Mouse (Mus musculus): ENCODE results near the gene Hoxb4. TPM values are rescaled to one million over a fixed set of nuclear protein-coding genes. Genes with fewer than 3 reads are reported as not detected.

Gene Hoxb4
- polyA plus RNA-seq, 1 experiment from 2014 or later = 4.1 TPM

- Histone ChIP-seq H3K27me3 (ENCODE audit: insufficient read depth, low read length) (peaks cover 23% of the 10 kb centered on the region), H3K9me3 (ENCODE audit: low read length) (no peaks in the 10 kb centered on the region), H3K9ac (replicated peaks; ENCODE audit: low read length) (no peak overlapping the region), H3K27ac (ENCODE audit: low read length) (no peak overlapping the region), H3K4me2 (replicated peaks; ENCODE audit: low read depth, low read length) (no peak overlapping the region), H3K36me3 (ENCODE audit: insufficient read depth, low read length) (no peaks in the 10 kb centered on the region), H3K4me1 (ENCODE audit: insufficient read depth, low read length) (peaks cover 35% of the 10 kb centered on the region), H3K4me3 (ENCODE audit: low read length) (no peak overlapping the region)
- no peak for ATAC-seq (ENCODE audit: low FRiP score, low TSS enrichment)
- 63% methylated on average over 7 of the region's 7 CpGs for WGBS
Measured at GRCm38 (mm10) chr11:96369140-96369539, 51.1 kb downstream of the Hoxb4 start.

MicroRNAs within 50 kb of the gene (microRNA counts, 519-probe panel; counts per million panel counts)
- 5,339 counts per million, percentile 99 among the panel's probes with 10 or more counts for microRNA mmu-miR-10a

Small RNA genes within 50 kb of the gene (microRNA-seq; reads per million reads assigned to microRNA genes)
- 163,530 reads per million, percentile 100 among the genes with 10 or more reads in this experiment for gene Mir10a

Other genes with a start within 250 kb of the Hoxb4 start
- gene Atp5g1, start 242.6 kb upstream of the Hoxb4 start, polyA plus RNA-seq (2015; fragmentation: Nextera tagmentation; extraction: Ambion mirVana) = 745 and 801 TPM in 2 replicates
- not detected in 2 replicates for gene Calcoco2, start 206.3 kb upstream of the Hoxb4 start, polyA plus RNA-seq (2015; fragmentation: Nextera tagmentation; extraction: Ambion mirVana)
- not detected in 2 replicates for gene Ttll6, start 184.5 kb upstream of the Hoxb4 start, polyA plus RNA-seq (2015; fragmentation: Nextera tagmentation; extraction: Ambion mirVana)
- not detected in 2 replicates for gene Hoxb13, start 124.0 kb upstream of the Hoxb4 start, polyA plus RNA-seq (2015; fragmentation: Nextera tagmentation; extraction: Ambion mirVana)
- 21.5 and 24.5 TPM in 2 replicates for gene Hoxb9, start 46.8 kb upstream of the Hoxb4 start, polyA plus RNA-seq (2015; fragmentation: Nextera tagmentation; extraction: Ambion mirVana)
- 9.5 and 12.9 TPM in 2 replicates for gene Hoxb8, start 36.4 kb upstream of the Hoxb4 start, polyA plus RNA-seq (2015; fragmentation: Nextera tagmentation; extraction: Ambion mirVana)
- 60.9 and 68.3 TPM in 2 replicates for gene Hoxb7, start 31.6 kb upstream of the Hoxb4 start, polyA plus RNA-seq (2015; fragmentation: Nextera tagmentation; extraction: Ambion mirVana)
- gene Hoxb6, start 25.8 kb upstream of the Hoxb4 start, polyA plus RNA-seq (2015; fragmentation: Nextera tagmentation; extraction: Ambion mirVana) = 50.3 and 55.7 TPM in 2 replicates
- 19.2 and 24.3 TPM in 2 replicates for gene Hoxb5, start 14.9 kb upstream of the Hoxb4 start, polyA plus RNA-seq (2015; fragmentation: Nextera tagmentation; extraction: Ambion mirVana)
- 3.7 and 4.3 TPM in 2 replicates for gene Hoxb3, start 5.1 kb downstream of the Hoxb4 start, polyA plus RNA-seq (2015; fragmentation: Nextera tagmentation; extraction: Ambion mirVana)
- 34.4 and 36.1 TPM in 2 replicates for gene Hoxb2, start 32.3 kb downstream of the Hoxb4 start, polyA plus RNA-seq (2015; fragmentation: Nextera tagmentation; extraction: Ambion mirVana)
- gene Hoxb1, start 47.5 kb downstream of the Hoxb4 start, polyA plus RNA-seq (2015; fragmentation: Nextera tagmentation; extraction: Ambion mirVana) = 0.08 and 0.12 TPM in 2 replicates
- 10.1 and 12.3 TPM in 2 replicates for gene Skap1, start 146.3 kb downstream of the Hoxb4 start, polyA plus RNA-seq (2015; fragmentation: Nextera tagmentation; extraction: Ambion mirVana)

All from kidney, embryonic 16.5 days (tissue).